Mouse (Mus musculus): Measurements from ENCODE around the gene 4932438H23Rik. TPM values are rescaled to one million over a fixed set of nuclear protein-coding genes. Genes with fewer than 3 reads are reported as not detected.

The 4932438H23Rik gene
- total RNA-seq, 2 experiments from 2014 or later: not detected

GRCm38 (mm10) chr16:91019476-91019875 lies 75.4 kb downstream of the 4932438H23Rik start:
- intact Hi-C loops (cut with DNase I): no loop called here

GRCm38 (mm10) chr16:91015761-91016160 lies 79.2 kb downstream of the 4932438H23Rik start:
- DNase-seq (ENCODE audit: low spot score): no peak
- intact Hi-C loops (cut with DNase I): no loop called here

More at GRCm38 (mm10) chr16:91019476-91019875, 75.4 kb downstream of the 4932438H23Rik start:
- no peak for DNase-seq (ENCODE audit: low spot score)

- no peak for DNase-seq (ENCODE audit: low spot score)
- intact Hi-C loops (cut with DNase I): loop anchor here (2.0 to 5.0 kb wide), 2 partner anchors 33 to 75 kb away; partner anchors contain the start of genes Cfap298 and Paxbp1
Observed at GRCm38 (mm10) chr16:91011847-91012246, 83.1 kb downstream of the 4932438H23Rik start.

- intact Hi-C loops (cut with DNase I): loop anchor here (2.0 to 5.0 kb wide), 2 partner anchors 34 to 74 kb away; partner anchors contain the start of genes Cfap298 and Paxbp1
- DNase-seq (ENCODE audit: low spot score): peak; percentile 87
Observed at GRCm38 (mm10) chr16:91011021-91011683, 83.8 kb downstream of the 4932438H23Rik start, which contains the start of gene Synj1. Gene Synj1, minus strand, starts transcription at chr16:91011308.

GRCm38 (mm10) chr16:91010581-91011020 lies 84.3 kb downstream of the 4932438H23Rik start:
- intact Hi-C loops (cut with DNase I): loop anchor here (2.0 to 5.0 kb wide), 2 partner anchors 34 to 73 kb away; partner anchors contain the start of genes Cfap298 and Paxbp1
- no peak for DNase-seq (ENCODE audit: low spot score)

- intact Hi-C loops (cut with DNase I): loop anchor here (2.0 to 5.0 kb wide), 2 partner anchors 35 to 73 kb away; partner anchors contain the start of genes Cfap298 and Paxbp1
- no peak for DNase-seq (ENCODE audit: low spot score)
Observed at GRCm38 (mm10) chr16:91009942-91010529, 84.9 kb downstream of the 4932438H23Rik start.

- no peak for DNase-seq (ENCODE audit: low spot score)
- intact Hi-C loops (cut with DNase I): no loop called here
Observed at GRCm38 (mm10) chr16:91004915-91005538, 89.9 kb downstream of the 4932438H23Rik start.

Other genes starting within 250 kb of the 4932438H23Rik start
- gene Cfap298, start 160.0 kb downstream of the 4932438H23Rik start, total RNA-seq (2021): 10 to 100 TPM; 20.8 to 23.3 TPM
- gene Synj1, start 83.8 kb downstream of the 4932438H23Rik start, total RNA-seq (2021): 10 to 100 TPM; 27.6 to 29.5 TPM
- 10 to 100 TPM; 15.7 to 16.0 TPM for gene Paxbp1, start 50.6 kb downstream of the 4932438H23Rik start, total RNA-seq (2021)
- not detected for gene Olig2, start 130.3 kb upstream of the 4932438H23Rik start, total RNA-seq (2021)
- not detected for gene Olig1, start 174.7 kb upstream of the 4932438H23Rik start, total RNA-seq (2021)

All from heart, postnatal 25 days (tissue).